Mouse (Mus musculus) kidney, embryonic 16.5 days (tissue): Measurements from ENCODE around the gene Iqgap1. TPM values are rescaled to one million over a fixed set of nuclear protein-coding genes. Genes with fewer than 3 reads are reported as not detected.

Source experiments
- ATAC-seq: fragments of 200-750 bp; cut with Nextera tagmentation; 2 replicates; pipeline ENCODE4 v1.8.0; 2017; ENCODE audit warnings: moderate TSS enrichment; ENCODE audit not compliant: low FRiP score, low TSS enrichment
- H3K27ac ChIP-seq: fragments of 300-500 bp; sonication (generic); 2 replicates; pipeline ENCODE4 v1.5.1; 2014; ENCODE audit warnings: low read length
- H3K27me3 ChIP-seq: fragments of 300-500 bp; sonication (generic); 2 replicates; pipeline ENCODE4 v1.6.1; 2014; ENCODE audit warnings: low read length, control low read depth, mixed read lengths; ENCODE audit not compliant: insufficient read depth
- H3K36me3 ChIP-seq: fragments of 300-500 bp; sonication (generic); 2 replicates; pipeline ENCODE4 v1.6.1; 2014; ENCODE audit warnings: low read length, control low read depth, mixed read lengths; ENCODE audit not compliant: insufficient read depth
- H3K4me1 ChIP-seq: fragments of 300-500 bp; sonication (generic); 2 replicates; pipeline ENCODE4 v1.6.1; 2014; ENCODE audit warnings: low read length, control low read depth, mixed read lengths; ENCODE audit not compliant: insufficient read depth
- H3K4me2 ChIP-seq: fragments of 300-500 bp; sonication (generic); replicated peaks from 2 replicates; pipeline ENCODE4 v1.6.1; 2014; ENCODE audit warnings: low read depth, low read length
- H3K4me3 ChIP-seq: fragments of 300-500 bp; sonication (generic); 2 replicates; pipeline ENCODE4 v1.5.1; 2014; ENCODE audit warnings: mild to moderate bottlenecking, low read length
- H3K9ac ChIP-seq: fragments of 300-500 bp; sonication (generic); replicated peaks from 2 replicates; pipeline ENCODE4 v1.6.1; 2014; ENCODE audit warnings: low read length
- H3K9me3 ChIP-seq: fragments of 300-500 bp; sonication (generic); 2 replicates; pipeline ENCODE4 v1.6.1; 2016; ENCODE audit warnings: low read length, control low read depth
- WGBS: fragments of 180-500 bp; shearing (Covaris S2); extraction: QIAGEN DNeasy Blood & Tissue Kit; methylation state at CpG from one replicate; pipeline ENCODE4 v1.1.7; 2014; 5-methylcytosine and 5-hydroxymethylcytosine counted together
- polyA plus RNA-seq: library from polyadenylated mRNA; unstranded; fragments of >200 nt; fragmentation: Nextera tagmentation; extraction: Ambion mirVana; gene quantifications from 2 replicates; pipeline ENCODE4 v1.2.1, GENCODE M21; 2015

The Iqgap1 gene
- polyA plus RNA-seq, 1 experiment from 2014 or later = 97.7 TPM

DNA sequence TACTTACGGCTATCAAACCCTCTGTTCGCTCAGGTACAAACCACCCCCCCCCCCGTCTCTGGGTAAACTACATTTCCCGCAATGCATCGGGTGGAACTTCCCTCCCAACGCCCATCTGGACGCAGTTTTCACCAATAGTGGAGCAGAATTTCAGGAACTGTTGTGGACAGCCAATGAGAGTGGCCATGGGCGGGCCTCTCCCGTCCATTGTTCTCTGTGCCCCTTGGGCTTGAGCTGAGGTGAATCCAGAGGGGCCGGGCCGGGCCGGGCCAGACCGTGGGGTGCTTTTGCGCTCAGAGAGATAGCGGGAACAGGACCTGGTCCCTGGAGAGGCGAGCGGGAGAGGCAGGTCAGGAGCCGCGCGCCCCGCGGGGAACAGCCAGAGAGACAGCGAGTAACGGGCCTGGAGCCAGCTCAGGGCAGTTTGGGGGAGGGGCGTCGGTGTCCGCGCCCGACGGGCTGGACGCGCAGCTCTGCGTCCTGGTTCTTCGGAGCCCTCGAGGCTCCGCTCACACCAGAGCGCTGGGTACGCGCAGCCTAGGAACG, 35.0 kb upstream of the Iqgap1 start, which contains the start of gene Zscan2:
Gene Zscan2 (plus strand): TSS at position 192 of the 546 bp plus-strand sequence.
- WGBS = under 1% methylated on average over 40 of the region's 40 CpGs
- peak within 1 kb of the TSS; percentile 74 for H3K4me2 ChIP-seq
- H3K4me3 ChIP-seq = peak within 1 kb of the TSS; percentile 88

DNA sequence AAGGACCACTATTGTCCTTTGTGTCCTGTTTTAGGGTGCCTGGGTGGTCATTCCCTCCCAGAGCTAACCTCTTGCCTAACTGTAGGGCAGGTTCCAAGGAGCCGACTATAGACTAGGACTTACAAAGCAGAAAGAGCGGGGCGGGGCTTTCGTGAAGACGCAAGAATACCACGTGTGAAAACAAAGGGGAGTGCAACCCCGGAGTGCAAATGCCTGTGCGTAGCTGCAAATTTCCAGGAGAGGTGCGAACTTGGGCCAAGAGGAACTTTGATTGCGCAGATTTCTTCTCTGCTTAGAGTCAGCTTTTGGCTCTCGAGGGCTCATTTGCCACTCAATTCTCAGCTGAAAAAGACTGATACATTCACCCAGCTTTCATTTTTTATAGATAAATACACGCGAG, 34.5 kb upstream of the Iqgap1 start:
- peak overlapping the region; percentile 74 for H3K4me2 ChIP-seq
- peak overlapping the region; percentile 88 for H3K4me3 ChIP-seq
- no peaks in the 10 kb centered on the region for H3K9me3 ChIP-seq
- WGBS = under 1% methylated on average over 13 of the region's 13 CpGs
- H3K36me3 ChIP-seq = peaks cover 8% of the 10 kb centered on the region; the same call in 1 of the 2 replicates
- H3K9ac ChIP-seq = peak overlapping the region; percentile 66
- no peak overlapping the region for H3K27ac ChIP-seq
- H3K4me1 ChIP-seq = peaks cover 33% of the 10 kb centered on the region
- no peaks in the 10 kb centered on the region for H3K27me3 ChIP-seq
- peak; percentile 63 for ATAC-seq

More for the DNA sequence above, 35.0 kb upstream of the Iqgap1 start, which contains the start of gene Zscan2:
- no peaks in the 10 kb centered on the region for H3K27me3 ChIP-seq
- peaks cover 14% of the 10 kb centered on the region; the same call in 1 of the 2 replicates for H3K36me3 ChIP-seq
- peak within 1 kb of the TSS; percentile 84 for H3K27ac ChIP-seq
- H3K4me1 ChIP-seq = peaks cover 35% of the 10 kb centered on the region
- H3K9ac ChIP-seq = peak within 1 kb of the TSS; percentile 97
- H3K9me3 ChIP-seq = no peaks in the 10 kb centered on the region
- ATAC-seq = peak; percentile 98

DNA sequence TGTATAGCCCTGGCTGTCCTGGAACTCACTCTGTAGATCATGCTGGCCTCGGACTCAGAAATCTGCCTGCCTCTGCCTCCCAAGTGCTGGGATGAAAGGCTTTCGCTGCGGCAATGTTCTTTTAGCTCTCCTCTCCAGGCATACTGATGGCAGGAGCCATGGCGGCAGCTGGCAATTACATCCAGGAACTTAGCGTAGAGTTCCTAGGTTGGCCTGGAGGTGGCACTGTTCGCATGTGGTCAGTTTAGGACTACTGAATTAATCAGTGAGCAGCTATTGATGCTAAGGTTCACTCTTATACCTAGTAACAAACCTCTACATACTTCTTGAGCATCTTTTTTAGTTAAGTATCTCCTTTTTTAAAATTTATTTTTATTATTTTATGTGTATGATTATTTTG, 31.4 kb upstream of the Iqgap1 start:
- no peak overlapping the region for H3K4me3 ChIP-seq
- H3K36me3 ChIP-seq = no peaks in the 10 kb centered on the region
- H3K9ac ChIP-seq = no peak overlapping the region
- no peak overlapping the region for H3K4me2 ChIP-seq
- no peaks in the 10 kb centered on the region for H3K27me3 ChIP-seq
- peak; percentile 9; the same call in 1 of the 2 replicates for ATAC-seq
- 28% methylated on average over 6 of the region's 6 CpGs for WGBS
- H3K9me3 ChIP-seq = no peaks in the 10 kb centered on the region
- peaks cover 8% of the 10 kb centered on the region for H3K4me1 ChIP-seq
- no peak overlapping the region for H3K27ac ChIP-seq

DNA sequence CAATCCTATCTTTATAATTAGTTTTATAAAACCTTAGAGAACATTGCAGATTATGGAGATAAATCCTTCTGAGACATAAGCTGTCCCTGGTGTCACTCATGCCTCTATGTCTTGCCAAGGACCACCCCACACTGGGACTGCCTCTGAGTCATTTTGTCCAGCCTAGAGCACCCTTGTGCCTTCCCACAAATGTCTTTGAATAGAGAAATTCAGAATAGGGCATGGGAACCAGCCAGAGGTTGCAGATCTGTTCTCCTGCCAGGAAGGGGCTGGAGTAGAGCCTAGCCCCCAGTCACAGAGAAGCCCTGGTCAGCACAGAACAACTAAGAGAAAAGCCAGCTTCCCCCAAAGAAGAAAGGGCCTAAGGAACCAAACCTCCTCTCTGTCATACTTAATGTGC, 29.5 kb upstream of the Iqgap1 start:
- Histone ChIP-seq H3K36me3 (no peaks in the 10 kb centered on the region), H3K27ac (no peak overlapping the region), H3K9ac (no peak overlapping the region), H3K9me3 (no peaks in the 10 kb centered on the region), H3K4me3 (no peak overlapping the region), H3K27me3 (no peaks in the 10 kb centered on the region), H3K4me1 (no peaks in the 10 kb centered on the region), H3K4me2 (no peak overlapping the region)
- no peak for ATAC-seq

DNA sequence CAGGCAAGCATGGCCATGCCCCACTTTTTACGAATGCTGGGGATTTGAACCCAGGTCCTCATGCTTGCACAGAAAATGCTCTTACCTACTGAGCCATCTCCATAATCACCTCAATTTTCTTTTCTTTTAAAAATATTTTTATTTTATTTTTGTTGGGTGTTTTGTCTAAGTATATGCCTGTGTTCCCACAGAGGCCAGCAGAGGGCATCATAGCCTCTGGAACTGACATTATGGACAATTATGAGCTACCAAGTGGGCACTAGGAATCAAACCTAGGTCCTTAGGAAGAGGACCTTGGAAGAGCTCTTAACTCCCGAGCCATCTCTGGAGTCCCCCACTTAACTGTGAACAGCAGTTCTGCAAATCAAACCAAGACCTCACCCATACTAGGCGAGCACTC, 27.4 kb upstream of the Iqgap1 start:
- H3K4me3 ChIP-seq = no peak overlapping the region
- no peak for ATAC-seq
- H3K27me3 ChIP-seq = no peaks in the 10 kb centered on the region
- H3K27ac ChIP-seq = no peak overlapping the region
- H3K9me3 ChIP-seq = no peaks in the 10 kb centered on the region
- no peaks in the 10 kb centered on the region for H3K36me3 ChIP-seq
- H3K9ac ChIP-seq = no peak overlapping the region
- no peak overlapping the region for H3K4me2 ChIP-seq
- 96% methylated on average over 3 of the region's 3 CpGs for WGBS
- H3K4me1 ChIP-seq = no peaks in the 10 kb centered on the region

DNA sequence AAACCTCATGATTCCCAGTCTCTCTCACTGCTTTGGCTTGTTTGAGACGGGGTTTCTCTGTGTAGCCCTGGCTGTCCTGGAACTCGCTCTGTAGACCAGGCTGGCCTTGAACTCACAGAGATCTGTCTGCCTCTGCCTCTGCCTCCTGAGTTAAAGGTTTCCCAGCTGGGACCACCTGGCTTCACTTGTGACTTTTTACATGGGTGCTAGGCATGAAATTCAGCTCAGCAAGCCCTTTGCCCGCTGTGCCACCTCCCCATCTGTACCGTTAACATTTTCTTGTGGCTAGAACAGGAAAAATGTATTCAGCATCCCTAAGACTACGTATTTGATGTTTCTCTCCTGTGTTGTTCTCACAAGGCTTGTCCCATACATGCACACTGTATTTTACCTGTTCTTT, 24.7 kb upstream of the Iqgap1 start:
- H3K9ac ChIP-seq = no peak overlapping the region
- 90% methylated on average over 5 of the region's 5 CpGs for WGBS
- no peak overlapping the region for H3K4me3 ChIP-seq
- ATAC-seq = no peak
- no peak overlapping the region for H3K27ac ChIP-seq
- H3K4me2 ChIP-seq = no peak overlapping the region
- no peaks in the 10 kb centered on the region for H3K9me3 ChIP-seq
- H3K4me1 ChIP-seq = peaks cover 4% of the 10 kb centered on the region; the same call in 1 of the 2 replicates
- H3K27me3 ChIP-seq = no peaks in the 10 kb centered on the region
- no peaks in the 10 kb centered on the region for H3K36me3 ChIP-seq

DNA sequence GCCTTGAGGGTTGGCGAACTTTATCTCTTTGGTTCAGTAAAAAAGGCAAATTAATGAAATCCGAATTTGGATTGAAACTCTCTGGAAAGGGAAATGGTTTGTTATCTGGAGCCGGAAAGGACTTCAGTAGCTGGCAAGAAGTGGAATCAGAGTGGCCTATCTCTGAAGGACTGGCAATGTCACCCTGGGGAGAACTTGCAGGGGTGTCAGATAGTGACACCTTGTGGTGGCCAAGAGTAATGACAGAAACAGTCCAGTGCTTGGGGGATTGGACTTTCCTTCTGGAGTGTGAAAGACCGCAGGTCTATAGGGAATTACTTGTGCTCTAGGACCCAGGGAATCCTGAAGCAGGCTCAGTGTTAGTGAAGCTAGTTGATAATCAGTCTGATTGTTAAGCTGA, 23.9 kb upstream of the Iqgap1 start:
- Histone ChIP-seq H3K4me3 (no peak overlapping the region), H3K27ac (no peak overlapping the region), H3K9me3 (no peaks in the 10 kb centered on the region), H3K4me1 (peaks cover 4% of the 10 kb centered on the region; the same call in 1 of the 2 replicates), H3K27me3 (no peaks in the 10 kb centered on the region), H3K36me3 (no peaks in the 10 kb centered on the region), H3K4me2 (no peak overlapping the region), H3K9ac (no peak overlapping the region)
- peak; percentile 73 for ATAC-seq
- 16% methylated on average over 4 of the region's 4 CpGs for WGBS

DNA sequence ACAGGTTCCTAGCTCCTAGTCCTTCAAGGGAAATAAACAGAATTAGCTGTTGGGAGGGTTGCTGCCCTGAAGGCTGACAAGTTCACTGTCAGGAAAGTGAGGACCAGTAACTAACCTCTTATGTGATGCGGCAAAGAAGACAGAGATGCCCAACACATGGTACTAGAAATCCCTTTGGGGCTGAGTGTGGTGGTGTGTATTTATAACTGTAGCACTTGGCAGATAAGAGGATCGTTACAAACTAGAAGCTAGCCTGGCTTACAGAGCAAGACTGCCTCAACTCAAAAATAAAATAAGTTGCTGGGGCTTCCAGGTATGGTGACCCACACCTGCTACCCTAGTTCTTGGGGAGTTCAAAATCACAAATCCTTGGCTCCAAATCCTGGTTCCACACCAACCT, 23.5 kb upstream of the Iqgap1 start:
- no peaks in the 10 kb centered on the region for H3K27me3 ChIP-seq
- no peak overlapping the region for H3K9ac ChIP-seq
- no peaks in the 10 kb centered on the region for H3K36me3 ChIP-seq
- no peak for ATAC-seq
- H3K4me1 ChIP-seq = peaks cover 4% of the 10 kb centered on the region; the same call in 1 of the 2 replicates
- no peak overlapping the region for H3K27ac ChIP-seq
- WGBS = 66% methylated on average over 2 of the region's 2 CpGs
- H3K9me3 ChIP-seq = no peaks in the 10 kb centered on the region
- H3K4me3 ChIP-seq = no peak overlapping the region
- H3K4me2 ChIP-seq = no peak overlapping the region

DNA sequence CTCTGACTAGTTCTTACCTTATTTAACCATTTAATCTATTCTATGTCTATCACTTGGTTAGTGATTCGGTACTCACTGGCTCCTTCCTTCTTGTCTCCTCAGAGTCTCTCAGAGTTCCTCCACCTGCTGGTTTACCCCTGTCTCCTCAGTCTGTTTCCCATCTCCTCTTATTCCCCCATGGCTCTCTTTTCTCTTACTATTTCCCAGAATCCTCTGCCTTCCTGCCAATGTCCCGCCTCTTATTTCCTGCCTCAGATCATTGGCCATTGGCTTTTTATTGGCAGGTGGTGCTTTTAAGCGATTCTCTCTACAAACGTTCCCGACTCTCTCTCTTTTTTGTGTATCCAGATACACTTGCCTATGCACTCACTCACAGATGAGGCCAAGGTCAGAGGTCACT, 20.9 kb upstream of the Iqgap1 start:
- Histone ChIP-seq H3K27ac (no peak overlapping the region), H3K9me3 (no peaks in the 10 kb centered on the region), H3K4me2 (no peak overlapping the region), H3K36me3 (no peaks in the 10 kb centered on the region), H3K9ac (no peak overlapping the region), H3K4me3 (no peak overlapping the region), H3K27me3 (no peaks in the 10 kb centered on the region), H3K4me1 (peaks cover 4% of the 10 kb centered on the region; the same call in 1 of the 2 replicates)
- no peak for ATAC-seq
- WGBS = 86% methylated on average over 5 of the region's 5 CpGs

DNA sequence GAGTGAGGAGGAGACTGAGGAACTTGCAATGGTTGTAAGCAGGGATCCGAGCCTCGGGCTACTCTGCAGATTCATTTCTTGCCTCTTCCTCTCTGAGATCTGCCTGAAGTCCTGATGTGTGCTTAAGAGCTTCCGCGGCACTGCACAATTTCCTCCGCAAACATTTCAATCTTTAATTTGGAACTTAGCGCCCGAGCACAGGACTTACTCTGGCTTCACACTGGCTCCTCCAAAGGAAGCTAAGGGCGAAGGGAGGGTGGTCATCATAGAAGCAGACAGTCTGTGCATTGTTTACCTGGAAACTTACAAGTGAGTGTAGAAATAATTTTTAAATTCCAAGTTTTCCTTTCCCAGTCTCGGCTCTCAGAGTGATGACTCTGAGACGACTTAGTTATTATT, 20.5 kb upstream of the Iqgap1 start:
- Histone ChIP-seq H3K9me3 (no peaks in the 10 kb centered on the region), H3K4me1 (peaks cover 4% of the 10 kb centered on the region; the same call in 1 of the 2 replicates), H3K4me2 (no peak overlapping the region), H3K36me3 (no peaks in the 10 kb centered on the region), H3K27me3 (no peaks in the 10 kb centered on the region), H3K27ac (no peak overlapping the region), H3K9ac (peak overlapping the region; percentile 11; the same call in 1 of the 2 replicates), H3K4me3 (no peak overlapping the region)
- whole genome bisulfite sequencing = 86% methylated on average over 10 of the region's 10 CpGs
- ATAC-seq = no peak
